Mouse (Mus musculus) olfactory bulb, adult 2 months (tissue): ENCODE measurements around the gene Ift22. TPM values are rescaled to one million over a fixed set of nuclear protein-coding genes. Genes with fewer than 3 reads are reported as not detected.

Source experiments
- H3K27ac ChIP-seq: fragments of 200-500 bp; 2 replicates; pipeline ENCODE4 v1.5.1; 2012; ENCODE audit warnings: low read depth, low read length; ENCODE audit not compliant: insufficient read depth
- H3K4me1 ChIP-seq: fragments of 200-500 bp; 2 replicates; pipeline ENCODE4 v1.6.1; 2012; ENCODE audit warnings: low read length; ENCODE audit not compliant: control insufficient read depth, insufficient read depth
- H3K4me3 ChIP-seq: fragments of 200-500 bp; 2 replicates; pipeline ENCODE4 v1.5.1; 2012; ENCODE audit warnings: mild to moderate bottlenecking, low read depth, low read length, moderate library complexity; ENCODE audit not compliant: insufficient read depth
- CTCF ChIP-seq: fragments of 200-500 bp; IDR thresholded peaks from 2 replicates; pipeline ENCODE4 v1.5.1; 2012; ENCODE audit warnings: low read depth, mild to moderate bottlenecking, low read length, moderate library complexity; ENCODE audit not compliant: insufficient read depth
- POLR2A ChIP-seq: fragments of 200-500 bp; IDR thresholded peaks from 2 replicates; pipeline ENCODE4 v1.6.1; 2012; ENCODE audit warnings: mild to moderate bottlenecking, low read depth, low read length, moderate library complexity; ENCODE audit not compliant: insufficient read depth
- WGBS: fragments of 180-500 bp; shearing (Covaris S2); methylation state at CpG from one replicate; pipeline ENCODE4 v1.1.7; 2018; 5-methylcytosine and 5-hydroxymethylcytosine counted together
- polyA plus RNA-seq: library from polyadenylated mRNA; stranded (reverse); fragments of >200 nt; gene quantifications from 2 replicates; pipeline ENCODE4 v1.2.4, GENCODE M21; 2012; ENCODE audit warnings: low replicate concordance; ENCODE audit not compliant: missing spikeins, insufficient read depth, insufficient read length

Gene Ift22
- polyA plus RNA-seq, 1 experiment = not detected

- Histone ChIP-seq H3K4me3 (no peak overlapping the region), H3K27ac (no peak overlapping the region), H3K4me1 (no peaks in the 10 kb centered on the region)
- no peak for TF ChIP-seq POLR2A
- TF ChIP-seq CTCF = no peak
- WGBS = 50% methylated on average over 10 of the region's 10 CpGs
Observed at GRCm38 (mm10) chr5:136895529-136895963, 12.4 kb upstream of the Ift22 start.

DNA sequence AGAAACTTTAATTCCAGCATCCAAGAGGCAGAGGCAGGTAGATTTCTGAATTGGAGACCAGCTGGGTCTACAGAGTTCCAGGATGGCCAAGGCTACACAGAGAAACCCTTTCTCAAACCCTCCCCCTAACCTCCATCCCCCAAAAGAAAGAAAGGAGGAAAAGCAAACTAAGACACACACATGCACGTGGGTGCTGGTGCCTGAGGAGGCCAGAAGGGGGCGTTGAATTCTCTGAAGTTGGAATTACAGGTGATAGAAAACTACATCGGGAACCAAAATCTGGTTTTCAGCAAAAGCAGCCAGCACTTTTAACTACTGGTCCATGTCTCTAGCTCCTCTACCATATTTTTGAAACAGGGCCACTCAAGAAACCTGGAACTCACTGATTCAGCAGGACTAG, 3.3 kb upstream of the Ift22 start:
- 63% methylated on average over 3 of the region's 3 CpGs for WGBS
- H3K4me1 ChIP-seq = peaks cover 7% of the 10 kb centered on the region
- H3K4me3 ChIP-seq = no peak overlapping the region
- no peak for TF ChIP-seq POLR2A
- TF ChIP-seq CTCF = no peak
- no peak overlapping the region for H3K27ac ChIP-seq

GRCm38 (mm10) chr5:136905630-136906029, 2.3 kb upstream of the Ift22 start:
- H3K4me3 ChIP-seq = no peak overlapping the region
- peaks cover 12% of the 10 kb centered on the region for H3K4me1 ChIP-seq
- no peak overlapping the region for H3K27ac ChIP-seq
- WGBS = 52% methylated on average over 7 of the region's 7 CpGs
- no peak for TF ChIP-seq CTCF
- no peak for TF ChIP-seq POLR2A

GRCm38 (mm10) chr5:136907587-136907986, 363 bp upstream of the Ift22 start:
- 42% methylated on average over 9 of the region's 9 CpGs for WGBS
- no peak for TF ChIP-seq CTCF
- no peak for TF ChIP-seq POLR2A
- Histone ChIP-seq H3K27ac (peak overlapping the region; percentile 5; the same call in 1 of the 2 replicates), H3K4me3 (peak overlapping the region; percentile 89), H3K4me1 (peaks cover 12% of the 10 kb centered on the region)

GRCm38 (mm10) chr5:136914183-136914582, 6.2 kb downstream of the Ift22 start:
- H3K27ac ChIP-seq = no peak overlapping the region
- H3K4me1 ChIP-seq = peaks cover 7% of the 10 kb centered on the region
- 75% methylated on average over 3 of the region's 3 CpGs for WGBS
- TF ChIP-seq POLR2A (no peak), CTCF (no peak)
- no peak overlapping the region for H3K4me3 ChIP-seq

DNA sequence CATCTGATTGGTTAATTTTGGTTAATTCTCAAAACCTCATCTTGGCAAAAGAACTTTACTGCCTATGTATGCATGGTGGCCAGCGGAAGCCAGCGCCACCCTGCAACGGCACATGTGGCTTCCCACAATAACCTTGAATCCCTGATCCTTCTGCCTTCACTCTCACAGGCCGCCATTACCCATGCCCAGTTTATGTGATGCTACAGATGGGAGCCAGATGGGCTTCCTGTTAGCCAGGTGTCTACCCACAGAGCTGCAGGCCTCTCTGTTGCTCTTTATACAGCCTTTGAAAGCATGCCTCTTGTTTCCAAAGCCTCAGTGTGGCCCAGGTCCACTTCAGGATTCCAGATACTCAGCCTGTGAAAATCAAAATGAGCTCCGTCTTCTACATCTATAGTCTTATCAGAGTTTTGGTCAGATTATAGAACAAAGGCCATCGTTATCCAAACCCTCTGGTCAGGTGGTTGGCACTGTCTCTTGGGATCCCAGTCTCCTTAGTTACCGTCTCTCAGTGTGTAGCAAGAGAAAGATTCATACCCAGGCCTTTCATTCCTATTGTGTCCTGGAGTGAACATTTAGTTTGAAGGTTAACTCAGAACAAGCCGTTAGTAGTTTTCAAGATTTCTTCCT, 9.8 kb downstream of the Ift22 start:
- TF ChIP-seq CTCF (no peak), POLR2A (no peak)

GRCm38 (mm10) chr5:136918655-136919472, 10.9 kb downstream of the Ift22 start:
- Histone ChIP-seq H3K4me1 (peaks cover 3% of the 10 kb centered on the region; the same call in 1 of the 2 replicates), H3K4me3 (peak overlapping the region; percentile 90), H3K27ac (peak overlapping the region; percentile 85)
- no peak for TF ChIP-seq CTCF
- no peak for TF ChIP-seq POLR2A
- 1% methylated on average over 38 of the region's 38 CpGs for WGBS

More for the DNA sequence above, 9.8 kb downstream of the Ift22 start:
- WGBS = 94% methylated on average over 8 of the region's 8 CpGs
- Histone ChIP-seq H3K4me1 (peaks cover 3% of the 10 kb centered on the region; the same call in 1 of the 2 replicates), H3K27ac (no peak overlapping the region), H3K4me3 (no peak overlapping the region)

DNA sequence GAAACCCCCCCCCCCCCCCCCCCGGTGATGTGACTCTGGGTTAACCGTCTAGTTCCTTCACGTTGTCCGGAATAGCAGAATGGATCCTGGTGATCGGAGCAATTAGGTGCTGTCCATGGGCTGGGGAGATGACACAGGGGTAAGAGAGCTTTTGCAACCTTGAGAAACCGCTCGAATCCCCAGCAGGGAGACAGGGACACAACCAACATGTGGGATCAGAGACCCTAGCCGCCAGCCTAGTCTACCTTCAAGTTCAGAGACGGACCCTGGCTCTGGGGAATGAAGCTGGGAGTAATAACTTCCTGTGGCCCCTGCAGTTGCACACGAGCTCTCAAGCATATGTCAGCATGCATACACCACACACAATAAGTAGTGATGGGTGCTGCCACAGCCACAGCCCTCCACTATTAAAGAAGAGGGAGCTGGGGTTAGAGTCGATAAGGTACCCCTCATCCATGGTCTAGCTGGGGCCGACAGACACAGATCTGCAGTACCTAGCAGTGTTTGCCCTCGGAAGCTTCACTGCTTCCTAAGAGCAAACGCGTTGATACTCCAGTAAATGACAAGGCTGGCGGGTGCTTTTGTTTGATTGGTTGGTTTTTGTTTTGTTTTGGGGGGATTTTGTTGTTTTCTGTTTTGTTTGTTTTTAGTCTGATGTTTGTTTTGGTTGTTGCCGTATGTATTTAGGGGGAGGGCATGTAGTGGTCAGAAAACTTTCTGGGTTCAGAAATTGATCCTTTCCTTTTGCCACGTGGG, 11.8 kb downstream of the Ift22 start:
- 17% methylated on average over 18 of the region's 18 CpGs for WGBS
- peak overlapping the region; percentile 90 for H3K4me3 ChIP-seq
- H3K4me1 ChIP-seq = peaks cover 3% of the 10 kb centered on the region; the same call in 1 of the 2 replicates
- H3K27ac ChIP-seq = no peak overlapping the region
- TF ChIP-seq CTCF (no peak), POLR2A (no peak)

- 84% methylated on average over 9 of the region's 9 CpGs for WGBS
- H3K4me3 ChIP-seq = no peak overlapping the region
- peaks cover 3% of the 10 kb centered on the region; the same call in 1 of the 2 replicates for H3K4me1 ChIP-seq
- no peak overlapping the region for H3K27ac ChIP-seq
- no peak for TF ChIP-seq POLR2A
- TF ChIP-seq CTCF = no peak
Observed at GRCm38 (mm10) chr5:136922830-136923229, 14.9 kb downstream of the Ift22 start.
